Mouse (Mus musculus): ENCODE measurements around the gene Zdhhc13. TPM values are rescaled to one million over a fixed set of nuclear protein-coding genes. Genes with fewer than 3 reads are reported as not detected.

Zdhhc13 gene
- 34.6 and 38.0 TPM in 2 replicates for polyA plus RNA-seq (2014; fragmentation: Nextera tagmentation; extraction: Ambion mirVana)

DNA sequence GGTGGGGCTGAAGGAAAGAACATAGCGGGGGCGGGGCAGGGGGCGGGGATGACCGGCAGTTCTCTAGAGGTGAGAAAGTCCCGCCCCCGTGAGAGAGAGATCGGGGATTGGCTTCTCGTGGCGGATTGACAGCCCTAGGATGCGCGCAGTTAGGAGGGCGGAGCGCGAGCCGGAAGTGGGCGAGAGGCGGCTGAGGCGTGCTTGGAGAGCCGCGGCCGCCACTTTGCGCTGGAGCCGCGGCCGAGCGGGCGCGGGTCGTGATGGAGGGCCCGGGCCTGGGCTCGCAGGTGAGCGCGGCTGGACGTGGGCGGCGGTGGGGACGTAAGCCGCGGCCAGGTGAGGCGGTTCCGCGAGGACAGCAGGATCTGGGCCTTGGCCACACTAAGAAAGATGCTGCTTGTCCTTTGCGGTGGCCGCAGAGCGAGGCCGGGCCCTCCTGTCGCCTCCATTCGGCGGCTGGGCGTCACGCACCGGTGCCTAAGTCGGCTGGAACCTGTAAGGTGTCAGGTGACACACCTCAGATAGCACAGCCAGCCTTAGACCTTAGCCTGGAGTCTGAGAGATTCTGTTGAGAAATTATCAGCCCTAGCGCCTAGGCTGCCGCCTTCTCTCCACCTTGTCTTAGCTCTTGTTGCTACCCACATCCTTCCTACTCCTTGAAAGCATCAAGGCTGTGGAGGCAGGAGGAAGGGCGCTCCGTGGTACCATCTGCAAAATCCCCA, at the start of gene Zdhhc13:
TSS of gene Zdhhc13 (plus strand) at position 153 of the 722 bp plus-strand sequence.
- under 1% methylated on average over 57 of the region's 57 CpGs for WGBS
- H3K27me3 ChIP-seq (ENCODE audit: control insufficient read depth, insufficient read depth, low read length) = no peaks in the 10 kb centered on the region
- H3K4me3 ChIP-seq (ENCODE audit: low read depth, low read length) = peak within 1 kb of the TSS; percentile 81
- peak within 1 kb of the TSS; percentile 78 for H3K27ac ChIP-seq (ENCODE audit: low read length)
- H3K4me1 ChIP-seq (ENCODE audit: control insufficient read depth, insufficient read depth, low read length) = peaks cover 9% of the 10 kb centered on the region; the same call in 1 of the 2 replicates
- H3K9ac ChIP-seq (replicated peaks; ENCODE audit: low read depth, low read length) = peak within 1 kb of the TSS; percentile 74
- peak; percentile 99 for ATAC-seq (ENCODE audit: insufficient number of reproducible peaks, insufficient read depth, low FRiP score, low read depth)
- no peaks in the 10 kb centered on the region for H3K9me3 ChIP-seq (ENCODE audit: control insufficient read depth, low read depth, low read length)
- H3K4me2 ChIP-seq (replicated peaks; ENCODE audit: low read depth, low read length) = peak within 1 kb of the TSS; percentile 61
- no peaks in the 10 kb centered on the region for H3K36me3 ChIP-seq (ENCODE audit: control insufficient read depth, insufficient read depth, low read length)

DNA sequence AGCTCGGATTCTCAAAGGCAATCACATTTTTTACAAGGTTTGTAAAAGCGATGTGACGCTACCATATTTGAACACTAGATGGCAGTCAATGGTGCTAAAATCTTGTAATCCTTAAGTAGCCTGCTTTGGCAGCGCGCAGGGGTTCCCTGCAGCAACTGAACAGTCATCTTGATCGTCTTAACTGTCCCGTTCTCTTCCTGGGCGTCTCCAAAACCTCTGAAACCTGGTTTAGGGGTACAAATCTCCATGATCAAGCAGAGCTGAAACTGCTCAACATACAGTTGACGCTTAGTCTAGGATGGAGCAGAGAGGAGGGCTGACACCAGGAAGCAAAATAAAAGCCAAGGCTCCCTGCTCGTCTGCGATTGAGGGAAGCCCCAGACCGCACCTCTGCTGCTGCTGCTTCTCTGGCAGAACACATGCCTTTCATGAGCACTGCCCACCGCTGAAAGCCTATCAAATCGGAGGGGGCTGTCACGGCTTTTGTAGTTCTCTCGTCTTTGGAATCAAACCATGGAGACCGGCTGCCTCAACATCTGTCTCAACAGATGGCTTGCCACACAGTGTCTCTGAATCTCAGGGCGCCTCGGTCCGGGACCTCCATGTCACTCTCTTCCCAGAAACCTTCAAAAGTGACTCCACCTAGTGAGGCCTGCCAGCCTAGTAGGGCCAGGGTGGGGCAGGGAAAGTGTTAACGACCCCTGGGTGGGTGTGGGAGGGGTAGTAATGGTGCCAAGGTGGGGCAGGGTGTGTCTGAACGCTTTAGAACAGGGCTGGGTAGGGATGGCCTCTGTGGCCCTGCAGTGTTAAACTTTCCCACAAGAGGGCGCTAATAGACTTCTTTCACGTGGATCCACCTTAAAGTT, 39.3 kb upstream of the Zdhhc13 start:
- no peaks in the 10 kb centered on the region for H3K4me1 ChIP-seq (ENCODE audit: control insufficient read depth, insufficient read depth, low read length)
- H3K9ac ChIP-seq (replicated peaks; ENCODE audit: low read depth, low read length) = no peak overlapping the region; the same call in 1 of the 2 replicates
- peak; percentile 85 for ATAC-seq (ENCODE audit: insufficient number of reproducible peaks, insufficient read depth, low FRiP score, low read depth)
- no peaks in the 10 kb centered on the region for H3K36me3 ChIP-seq (ENCODE audit: control insufficient read depth, insufficient read depth, low read length)
- H3K27me3 ChIP-seq (ENCODE audit: control insufficient read depth, insufficient read depth, low read length) = no peaks in the 10 kb centered on the region
- no peaks in the 10 kb centered on the region for H3K9me3 ChIP-seq (ENCODE audit: control insufficient read depth, low read depth, low read length)
- H3K4me3 ChIP-seq (ENCODE audit: low read depth, low read length) = peak overlapping the region; percentile 26
- peak overlapping the region; percentile 55 for H3K4me2 ChIP-seq (replicated peaks; ENCODE audit: low read depth, low read length)
- H3K27ac ChIP-seq (ENCODE audit: low read length) = no peak overlapping the region
- WGBS = under 1% methylated on average over 24 of the region's 24 CpGs

DNA sequence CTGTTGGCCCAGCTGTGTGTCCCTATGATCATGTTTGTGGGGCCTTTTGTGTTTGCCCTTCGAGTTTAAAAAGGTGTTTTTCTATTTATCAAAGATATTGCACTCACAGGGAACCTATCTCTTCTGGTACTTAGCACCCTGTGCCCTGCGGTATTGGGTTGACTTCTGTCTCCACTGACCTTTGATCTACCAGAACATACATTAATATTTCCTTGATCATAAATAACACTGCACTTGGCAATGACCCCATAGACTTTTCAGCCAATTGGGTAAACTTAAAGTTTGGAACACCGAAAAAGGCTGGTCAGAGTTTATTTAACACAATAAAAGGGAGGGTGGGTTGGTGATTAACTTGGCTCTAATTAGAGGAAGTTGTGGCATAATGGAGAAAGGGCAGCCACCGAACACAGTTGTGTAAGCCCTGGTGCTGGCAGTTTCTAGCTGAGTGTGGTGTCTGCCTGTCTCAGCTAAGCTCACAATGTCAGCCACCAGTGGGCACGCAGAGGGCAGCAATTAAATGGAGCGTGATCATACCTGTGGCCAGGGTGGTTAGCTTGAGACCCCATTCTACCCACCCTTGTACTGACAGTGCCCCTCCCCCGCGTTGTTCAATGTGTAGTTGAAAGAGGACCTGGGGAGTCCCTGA, 38.5 kb upstream of the Zdhhc13 start:
- Histone ChIP-seq H3K4me3 (ENCODE audit: low read depth, low read length) (no peak overlapping the region), H3K27me3 (ENCODE audit: control insufficient read depth, insufficient read depth, low read length) (no peaks in the 10 kb centered on the region), H3K4me2 (replicated peaks; ENCODE audit: low read depth, low read length) (0 out of 2 replicates have a peak overlapping the region, but pooled peaks have one; percentile 55), H3K9ac (replicated peaks; ENCODE audit: low read depth, low read length) (no peak overlapping the region), H3K9me3 (ENCODE audit: control insufficient read depth, low read depth, low read length) (no peaks in the 10 kb centered on the region), H3K4me1 (ENCODE audit: control insufficient read depth, insufficient read depth, low read length) (no peaks in the 10 kb centered on the region), H3K36me3 (ENCODE audit: control insufficient read depth, insufficient read depth, low read length) (no peaks in the 10 kb centered on the region), H3K27ac (ENCODE audit: low read length) (no peak overlapping the region)
- ATAC-seq (ENCODE audit: insufficient number of reproducible peaks, insufficient read depth, low FRiP score, low read depth) = no peak
- WGBS = 61% methylated on average over 8 of the region's 8 CpGs

DNA sequence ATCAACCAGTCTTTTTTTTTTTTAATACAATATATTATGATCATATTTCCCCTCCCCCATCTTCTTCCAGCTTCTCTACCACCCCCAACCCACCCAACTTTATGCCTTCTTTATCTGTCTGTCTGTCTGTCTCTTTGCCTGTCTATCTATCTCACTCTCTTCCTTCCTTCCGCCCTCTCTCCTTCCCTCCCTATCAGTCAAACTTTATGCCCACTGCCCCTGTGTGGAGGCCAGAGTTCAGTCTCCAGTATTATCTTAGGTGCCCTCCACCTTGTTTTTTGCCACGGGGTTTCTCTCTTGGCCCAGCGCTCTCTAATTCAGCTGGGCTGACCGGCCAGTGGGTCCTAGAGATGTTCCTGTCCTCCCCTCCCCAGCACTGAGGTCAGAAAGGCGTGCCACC, 37.6 kb upstream of the Zdhhc13 start:
- no peak overlapping the region for H3K4me2 ChIP-seq (replicated peaks; ENCODE audit: low read depth, low read length)
- no peaks in the 10 kb centered on the region for H3K9me3 ChIP-seq (ENCODE audit: control insufficient read depth, low read depth, low read length)
- no peak for ATAC-seq (ENCODE audit: insufficient number of reproducible peaks, insufficient read depth, low FRiP score, low read depth)
- no peaks in the 10 kb centered on the region for H3K27me3 ChIP-seq (ENCODE audit: control insufficient read depth, insufficient read depth, low read length)
- H3K9ac ChIP-seq (replicated peaks; ENCODE audit: low read depth, low read length) = no peak overlapping the region
- H3K27ac ChIP-seq (ENCODE audit: low read length) = no peak overlapping the region
- 85% methylated on average over 5 of the region's 5 CpGs for WGBS
- H3K4me3 ChIP-seq (ENCODE audit: low read depth, low read length) = no peak overlapping the region
- no peaks in the 10 kb centered on the region for H3K4me1 ChIP-seq (ENCODE audit: control insufficient read depth, insufficient read depth, low read length)
- no peaks in the 10 kb centered on the region for H3K36me3 ChIP-seq (ENCODE audit: control insufficient read depth, insufficient read depth, low read length)

DNA sequence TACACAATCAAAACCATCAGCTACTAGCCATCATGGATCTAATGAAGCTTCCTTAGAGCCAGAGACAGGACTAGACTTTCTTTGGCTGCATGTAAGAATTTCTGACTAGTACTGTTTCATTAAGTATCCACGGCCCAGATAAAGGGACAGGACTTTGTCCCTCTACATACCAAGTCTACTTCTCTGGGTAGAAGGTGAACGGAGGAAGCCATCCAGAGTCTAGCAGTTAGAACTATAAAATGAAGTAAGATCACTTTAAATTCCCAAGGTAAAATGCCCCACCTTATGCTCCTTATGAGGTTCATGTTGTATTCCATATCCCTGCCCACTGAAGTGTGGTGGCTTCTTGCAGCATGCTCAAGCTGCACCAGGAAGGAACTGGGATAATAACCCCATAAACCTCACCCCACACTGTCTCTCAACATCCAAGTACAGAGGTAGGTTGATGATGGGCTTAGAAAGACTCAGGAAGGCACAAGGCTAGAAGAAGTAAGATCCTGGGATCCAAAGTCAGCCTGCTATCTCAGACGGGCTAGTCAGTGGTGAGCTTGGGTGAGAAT, 34.3 kb upstream of the Zdhhc13 start:
- H3K9me3 ChIP-seq (ENCODE audit: control insufficient read depth, low read depth, low read length) = no peaks in the 10 kb centered on the region
- H3K4me3 ChIP-seq (ENCODE audit: low read depth, low read length) = no peak overlapping the region
- no peak overlapping the region for H3K4me2 ChIP-seq (replicated peaks; ENCODE audit: low read depth, low read length)
- no peak for ATAC-seq (ENCODE audit: insufficient number of reproducible peaks, insufficient read depth, low FRiP score, low read depth)
- no peaks in the 10 kb centered on the region for H3K36me3 ChIP-seq (ENCODE audit: control insufficient read depth, insufficient read depth, low read length)
- no peaks in the 10 kb centered on the region for H3K4me1 ChIP-seq (ENCODE audit: control insufficient read depth, insufficient read depth, low read length)
- H3K27ac ChIP-seq (ENCODE audit: low read length) = no peak overlapping the region
- WGBS = 70% methylated on average over 3 of the region's 3 CpGs
- no peaks in the 10 kb centered on the region for H3K27me3 ChIP-seq (ENCODE audit: control insufficient read depth, insufficient read depth, low read length)
- H3K9ac ChIP-seq (replicated peaks; ENCODE audit: low read depth, low read length) = no peak overlapping the region

DNA sequence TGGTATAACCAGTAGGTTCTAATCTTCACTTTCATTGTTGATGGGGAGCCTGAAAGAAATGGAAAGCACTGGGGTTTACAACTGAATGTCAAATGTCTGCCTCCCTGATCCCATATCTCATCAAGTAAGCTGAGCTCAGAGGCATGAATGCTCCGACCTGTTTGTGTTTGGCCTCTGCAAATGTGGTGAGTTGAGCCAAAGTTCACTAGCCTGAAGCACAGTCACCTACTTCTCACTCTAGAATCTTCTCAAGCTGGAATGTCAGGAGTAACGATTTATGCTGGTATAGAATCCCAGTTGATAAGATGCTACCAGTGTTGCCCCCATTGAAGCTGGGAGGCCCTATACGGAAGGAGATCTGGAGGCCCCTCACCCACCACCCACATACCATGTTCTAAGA, 33.0 kb upstream of the Zdhhc13 start:
- no peaks in the 10 kb centered on the region for H3K27me3 ChIP-seq (ENCODE audit: control insufficient read depth, insufficient read depth, low read length)
- no peaks in the 10 kb centered on the region for H3K36me3 ChIP-seq (ENCODE audit: control insufficient read depth, insufficient read depth, low read length)
- no peak overlapping the region for H3K27ac ChIP-seq (ENCODE audit: low read length)
- ATAC-seq (ENCODE audit: insufficient number of reproducible peaks, insufficient read depth, low FRiP score, low read depth) = no peak
- no peak overlapping the region for H3K4me2 ChIP-seq (replicated peaks; ENCODE audit: low read depth, low read length)
- no peaks in the 10 kb centered on the region for H3K4me1 ChIP-seq (ENCODE audit: control insufficient read depth, insufficient read depth, low read length)
- no peak overlapping the region for H3K9ac ChIP-seq (replicated peaks; ENCODE audit: low read depth, low read length)
- H3K9me3 ChIP-seq (ENCODE audit: control insufficient read depth, low read depth, low read length) = no peaks in the 10 kb centered on the region
- H3K4me3 ChIP-seq (ENCODE audit: low read depth, low read length) = no peak overlapping the region
- WGBS = 71% methylated on average over 3 of the region's 3 CpGs

DNA sequence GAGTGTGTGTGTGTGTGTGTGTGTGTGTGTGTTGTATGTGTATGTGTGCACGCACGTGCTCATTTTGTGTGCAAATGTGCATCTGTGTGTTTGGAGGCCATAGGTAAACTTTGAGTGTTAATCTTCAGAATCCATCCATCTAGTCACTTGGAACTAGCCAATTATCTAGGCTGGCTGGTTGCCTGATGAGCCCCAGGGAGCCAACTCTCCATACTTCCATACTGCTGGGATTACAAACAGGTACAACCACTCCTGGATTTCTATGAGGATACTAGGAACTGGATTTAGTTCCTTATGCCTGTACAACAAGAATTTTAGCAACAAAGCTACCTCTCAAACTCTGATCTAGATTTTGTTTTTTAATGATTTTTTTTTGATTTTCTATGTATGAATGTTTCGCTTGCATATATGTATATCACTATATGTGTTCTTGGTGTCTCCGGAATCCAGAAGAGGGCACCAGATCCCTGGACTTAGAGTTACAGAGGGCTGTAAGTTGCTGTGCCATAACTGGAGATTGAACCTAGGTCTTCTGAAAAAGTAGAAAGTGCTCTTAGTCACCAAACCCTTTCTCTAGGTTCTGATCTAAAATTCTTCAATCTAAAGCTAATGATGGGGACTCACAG, 32.4 kb upstream of the Zdhhc13 start:
- 96% methylated on average over 4 of the region's 4 CpGs for WGBS

DNA sequence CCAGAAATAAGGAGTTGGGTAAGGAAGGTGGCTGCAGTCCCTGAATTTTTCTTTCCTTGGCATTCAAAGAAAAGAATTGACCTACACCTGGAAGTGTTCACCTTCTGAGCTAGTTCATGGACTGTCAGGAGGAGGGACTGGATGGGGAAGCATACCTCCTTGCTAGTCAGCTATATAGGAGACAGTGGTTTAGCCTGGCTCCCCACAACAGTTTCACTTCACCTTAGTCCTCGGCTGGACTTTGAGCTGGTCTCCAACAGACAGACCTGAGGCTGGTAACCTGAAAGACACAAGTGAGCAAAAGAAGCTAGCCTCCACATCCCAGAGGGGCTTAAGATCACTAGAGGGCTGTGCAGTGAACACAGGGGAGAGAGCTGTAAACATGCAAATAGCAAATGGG, 30.7 kb upstream of the Zdhhc13 start:
- Histone ChIP-seq H3K36me3 (ENCODE audit: control insufficient read depth, insufficient read depth, low read length) (no peaks in the 10 kb centered on the region), H3K27me3 (ENCODE audit: control insufficient read depth, insufficient read depth, low read length) (no peaks in the 10 kb centered on the region), H3K4me3 (ENCODE audit: low read depth, low read length) (no peak overlapping the region), H3K9ac (replicated peaks; ENCODE audit: low read depth, low read length) (no peak overlapping the region), H3K27ac (ENCODE audit: low read length) (no peak overlapping the region), H3K4me1 (ENCODE audit: control insufficient read depth, insufficient read depth, low read length) (no peaks in the 10 kb centered on the region), H3K4me2 (replicated peaks; ENCODE audit: low read depth, low read length) (no peak overlapping the region), H3K9me3 (ENCODE audit: control insufficient read depth, low read depth, low read length) (no peaks in the 10 kb centered on the region)
- ATAC-seq (ENCODE audit: insufficient number of reproducible peaks, insufficient read depth, low FRiP score, low read depth) = no peak
- WGBS = 72% methylated on average over 1 of the region's 1 CpGs

More for the DNA sequence above, 32.4 kb upstream of the Zdhhc13 start:
- no peak overlapping the region for H3K27ac ChIP-seq (ENCODE audit: low read length)
- H3K9ac ChIP-seq (replicated peaks; ENCODE audit: low read depth, low read length) = no peak overlapping the region
- no peak for ATAC-seq (ENCODE audit: insufficient number of reproducible peaks, insufficient read depth, low FRiP score, low read depth)
- no peaks in the 10 kb centered on the region for H3K9me3 ChIP-seq (ENCODE audit: control insufficient read depth, low read depth, low read length)
- no peak overlapping the region for H3K4me3 ChIP-seq (ENCODE audit: low read depth, low read length)
- no peak overlapping the region for H3K4me2 ChIP-seq (replicated peaks; ENCODE audit: low read depth, low read length)
- no peaks in the 10 kb centered on the region for H3K4me1 ChIP-seq (ENCODE audit: control insufficient read depth, insufficient read depth, low read length)
- no peaks in the 10 kb centered on the region for H3K27me3 ChIP-seq (ENCODE audit: control insufficient read depth, insufficient read depth, low read length)
- no peaks in the 10 kb centered on the region for H3K36me3 ChIP-seq (ENCODE audit: control insufficient read depth, insufficient read depth, low read length)
